24 mouse cellular contexts compared by ENCODE assay signal in genomic region chr11:37009243-37009642, GRCm38 (mm10).
DNase-seq lines count a peak whose midpoint lies in the region; ATAC-seq and TF ChIP-seq lines count a peak whose summit lies in the region.
"Had no signal": no experiment of that assay in that cellular context is flagged by ENCODE, and none has a peak within 500 bp of the region (broad histone marks: within the 10 kb centered on the region; RNA-seq: fewer than 3 reads in every experiment).

No protein-coding gene starts in this region.

- no peaks in the 10 kb centered on the region for H3K4me1 ChIP-seq in forebrain, embryonic 14.5 days (ENCODE audit: control insufficient read depth, insufficient read depth, low read length)
- H3K4me1 ChIP-seq in forebrain, embryonic 13.5 days: 0 out of 2 replicates have a peak, but pooled peaks cover 3% of the 10 kb centered on the region
- H3K4me1 ChIP-seq in hindbrain, postnatal 0 days (ENCODE audit: insufficient read depth, low read length): no peaks in the 10 kb centered on the region
- H3K4me1 ChIP-seq in hindbrain, embryonic 14.5 days (replicated peaks; ENCODE audit: control insufficient read depth, insufficient read depth, low read length): no peaks in the 10 kb centered on the region
- H3K4me1 ChIP-seq: heart, embryonic 10.5 days; heart, embryonic 13.5 days; hindbrain, embryonic 15.5 days; intestine, embryonic 15.5 days had no signal

- H3K9ac ChIP-seq in forebrain, embryonic 14.5 days (ENCODE audit: low read length): no peak overlapping the region
- no peak overlapping the region for H3K9ac ChIP-seq in forebrain, embryonic 13.5 days
- no peak overlapping the region for H3K9ac ChIP-seq in hindbrain, postnatal 0 days (replicated peaks; ENCODE audit: low read length)
- no peak overlapping the region for H3K9ac ChIP-seq in hindbrain, embryonic 14.5 days
- H3K9ac ChIP-seq: heart, embryonic 13.5 days; hindbrain, embryonic 15.5 days; intestine, embryonic 15.5 days had no signal

- peak; percentile 57; the same call in 1 of the 2 replicates for ATAC-seq in forebrain, embryonic 14.5 days
- ATAC-seq in forebrain, embryonic 13.5 days: no peak
- ATAC-seq in hindbrain, postnatal 0 days: no peak
- ATAC-seq in hindbrain, embryonic 14.5 days (ENCODE audit: low FRiP score): no peak
- ATAC-seq: CD4-positive, CD25-positive, alpha-beta regulatory T cell, adult 4 months; intestine, embryonic 15.5 days had no signal

- H3K9me3 ChIP-seq in forebrain, embryonic 14.5 days (replicated peaks; ENCODE audit: control insufficient read depth, low read length): no peaks in the 10 kb centered on the region
- H3K9me3 ChIP-seq in forebrain, embryonic 13.5 days (replicated peaks): no peaks in the 10 kb centered on the region
- H3K9me3 ChIP-seq in hindbrain, postnatal 0 days (ENCODE audit: low read length): no peaks in the 10 kb centered on the region
- no peaks in the 10 kb centered on the region for H3K9me3 ChIP-seq in hindbrain, embryonic 14.5 days (ENCODE audit: control insufficient read depth, low read length)
- H3K9me3 ChIP-seq: heart, embryonic 10.5 days; heart, embryonic 13.5 days; hindbrain, embryonic 15.5 days; intestine, embryonic 15.5 days had no signal

- WGBS in forebrain, embryonic 14.5 days: 68% methylated on average over 1 of the region's 1 CpGs
- 73% methylated on average over 1 of the region's 1 CpGs for WGBS in forebrain, embryonic 13.5 days
- WGBS in hindbrain, postnatal 0 days: 70% methylated on average over 1 of the region's 1 CpGs
- WGBS in hindbrain, embryonic 14.5 days: 61% methylated on average over 1 of the region's 1 CpGs

- no peaks in the 10 kb centered on the region for H3K27me3 ChIP-seq in forebrain, embryonic 14.5 days (replicated peaks; ENCODE audit: control insufficient read depth, insufficient read depth, low read length)
- H3K27me3 ChIP-seq in forebrain, embryonic 13.5 days: no peaks in the 10 kb centered on the region
- no peaks in the 10 kb centered on the region for H3K27me3 ChIP-seq in hindbrain, postnatal 0 days (ENCODE audit: insufficient read depth, low read length)
- H3K27me3 ChIP-seq in hindbrain, embryonic 14.5 days (ENCODE audit: control insufficient read depth, insufficient read depth, low read length): no peaks in the 10 kb centered on the region
- H3K27me3 ChIP-seq: heart, embryonic 13.5 days; hindbrain, embryonic 15.5 days; intestine, embryonic 15.5 days had no signal

- H3K27ac ChIP-seq in forebrain, embryonic 14.5 days (ENCODE audit: low read depth, low read length): no peak overlapping the region
- no peak overlapping the region for H3K27ac ChIP-seq in forebrain, embryonic 13.5 days
- H3K27ac ChIP-seq in hindbrain, postnatal 0 days: no peak overlapping the region
- no peak overlapping the region for H3K27ac ChIP-seq in hindbrain, embryonic 14.5 days
- H3K27ac ChIP-seq: heart, adult 2 months; heart, embryonic 10.5 days; heart, embryonic 13.5 days; hindbrain, embryonic 15.5 days; intestine, embryonic 15.5 days had no signal

- no peak overlapping the region for H3K4me2 ChIP-seq in forebrain, embryonic 14.5 days (ENCODE audit: low read length)
- no peak overlapping the region for H3K4me2 ChIP-seq in forebrain, embryonic 13.5 days
- no peak overlapping the region for H3K4me2 ChIP-seq in hindbrain, postnatal 0 days (ENCODE audit: low read depth, low read length)
- H3K4me2 ChIP-seq in hindbrain, embryonic 14.5 days (replicated peaks): no peak overlapping the region
- H3K4me2 ChIP-seq: heart, embryonic 13.5 days; hindbrain, embryonic 15.5 days; intestine, embryonic 15.5 days had no signal

- no peaks in the 10 kb centered on the region for H3K36me3 ChIP-seq in forebrain, embryonic 14.5 days (ENCODE audit: control insufficient read depth, insufficient read depth, low read length)
- no peaks in the 10 kb centered on the region for H3K36me3 ChIP-seq in forebrain, embryonic 13.5 days (ENCODE audit: poor library complexity, severe bottlenecking)
- no peaks in the 10 kb centered on the region for H3K36me3 ChIP-seq in hindbrain, postnatal 0 days (ENCODE audit: insufficient read depth, low read length)
- H3K36me3 ChIP-seq in hindbrain, embryonic 14.5 days (replicated peaks; ENCODE audit: control insufficient read depth, insufficient read depth): no peaks in the 10 kb centered on the region
- H3K36me3 ChIP-seq: heart, embryonic 10.5 days; heart, embryonic 13.5 days; hindbrain, embryonic 15.5 days; intestine, embryonic 15.5 days had no signal

- no peak overlapping the region for H3K4me3 ChIP-seq in forebrain, embryonic 14.5 days (ENCODE audit: low read depth, low read length)
- no peak overlapping the region for H3K4me3 ChIP-seq in forebrain, embryonic 13.5 days
- no peak overlapping the region for H3K4me3 ChIP-seq in hindbrain, postnatal 0 days (ENCODE audit: low read length)
- H3K4me3 ChIP-seq in hindbrain, embryonic 14.5 days (replicated peaks; ENCODE audit: low read length): no peak overlapping the region
- H3K4me3 ChIP-seq: heart, adult 2 months; heart, embryonic 10.5 days; heart, embryonic 13.5 days; hindbrain, embryonic 15.5 days; intestine, embryonic 15.5 days had no signal

- peak; percentile 32 for DNase-seq in forebrain, embryonic 14.5 days (ENCODE audit: low spot score)
- DNase-seq in hindbrain, postnatal 0 days (ENCODE audit: low spot score): no peak
- DNase-seq in hindbrain, embryonic 14.5 days (ENCODE audit: low spot score): no peak
- DNase-seq in layer of hippocampus, adult 9-11 months: peak; percentile 24
- no peak for DNase-seq in layer of hippocampus, adult 9-10 months (ENCODE audit: low spot score)
- DNase-seq in mesoderm, embryonic 11.5 days (ENCODE audit: low read depth, low spot score): peak; percentile 12
- no peak for DNase-seq in thymus, postnatal 36 days
- DNase-seq: adrenal gland, adult 2 months; adrenal gland, postnatal 14 days; cerebellum, adult 11-12 months; cerebellum, adult 8-10 months; cerebellum, postnatal 10 days; cerebellum, postnatal 36 days; gastrocnemius, postnatal 10 days; gastrocnemius, postnatal 36 days; heart, adult 2 months; heart, postnatal 14 days; heart, postnatal 4 days had no signal

- TF ChIP-seq CTCF in hindbrain, postnatal 0 days (IDR thresholded peaks at IDR 0.05; ENCODE audit: low read depth): 0 out of 2 replicates have a peak, but pooled peaks have one; percentile 16

Comparison
In these comparisons a context has a peak if more than half of its experiments do, and no peak if none do; other contexts are left out.
1. DNase-seq: peak in forebrain, embryonic 14.5 days (single experiment), layer of hippocampus, adult 9-11 months (single experiment) and mesoderm, embryonic 11.5 days (single experiment); none in hindbrain, postnatal 0 days (single experiment), hindbrain, embryonic 14.5 days (single experiment), layer of hippocampus, adult 9-10 months (single experiment) and thymus, postnatal 36 days (0 of 2).